ENCODE assay signal across 1 mouse cellular context in the genomic region with DNA sequence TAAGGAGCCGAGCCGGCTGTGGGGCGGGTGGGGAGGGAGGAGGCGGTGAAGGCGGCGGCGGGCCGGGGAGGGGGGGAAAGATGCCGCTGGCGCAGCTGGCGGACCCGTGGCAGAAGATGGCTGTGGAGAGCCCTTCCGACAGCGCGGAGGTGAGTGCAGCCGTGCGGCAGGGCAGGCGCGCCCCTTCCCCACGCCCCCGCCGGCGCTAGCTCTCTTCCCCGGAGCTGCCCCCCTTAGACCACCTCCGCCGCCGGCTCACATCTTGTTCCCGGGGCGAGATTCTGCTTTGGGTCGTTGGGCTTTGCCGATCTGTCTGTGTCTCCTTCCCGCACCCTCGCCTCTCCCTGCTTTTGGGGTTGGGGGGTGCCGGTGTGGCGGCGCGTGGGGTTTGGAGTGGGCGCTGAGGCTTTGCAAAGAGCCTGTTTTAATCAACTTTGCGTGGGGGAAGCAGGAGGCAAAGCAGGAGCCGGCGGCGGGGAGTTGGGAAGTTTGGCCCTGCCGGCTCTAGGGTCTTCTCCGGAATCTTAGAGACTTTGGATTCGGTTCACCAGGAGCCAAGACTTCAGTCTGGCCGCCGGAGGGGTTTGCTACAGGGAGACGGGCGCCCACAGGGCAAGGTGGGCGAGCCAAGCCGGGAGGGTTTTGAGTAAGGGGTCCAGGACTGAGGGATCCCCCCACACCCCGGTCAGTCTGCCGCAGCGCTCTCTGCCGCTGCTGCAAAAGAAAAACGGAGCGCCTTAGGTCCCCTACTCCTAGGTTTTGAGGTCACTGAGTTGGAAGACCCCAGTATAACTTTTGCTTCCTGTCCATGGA.
TF ChIP-seq lines count a peak whose summit lies in the region.

No protein-coding gene starts in this region.

TF ChIP-seq in MEL, 35 proteins besides CTCF, POLR2A, EP300 and RAD21 (continued from another document):
- TF ChIP-seq POLR2AphosphoS5 (IDR thresholded peaks at IDR 0.05; ENCODE audit: borderline replicate concordance, low read depth, low read length): no peak
